Mouse (Mus musculus) liver, embryonic 11.5 days (tissue): ENCODE measurements around the gene Klf7. TPM values are rescaled to one million over a fixed set of nuclear protein-coding genes. Genes with fewer than 3 reads are reported as not detected.

Source experiments
- ATAC-seq: fragments of 200-750 bp; cut with Nextera tagmentation; replicated peaks from 2 replicates; pipeline ENCODE4 v1.8.0; 2017; ENCODE audit warnings: moderate number of reproducible peaks, mild to moderate bottlenecking, moderate TSS enrichment, moderate library complexity; ENCODE audit not compliant: low FRiP score
- DNase-seq: peaks from one replicate; pipeline ENCODE4 v3.0.0-alpha.2; 2017; ENCODE audit warnings: low spot score
- H3K27ac ChIP-seq: fragments of 300-500 bp; sonication (generic); 2 replicates; pipeline ENCODE4 v1.5.1; 2014; ENCODE audit warnings: mild to moderate bottlenecking, low read depth, low read length, control low read depth
- H3K27me3 ChIP-seq: fragments of 300-500 bp; sonication (generic); replicated peaks from 2 replicates; pipeline ENCODE4 v1.6.1; 2014; ENCODE audit warnings: low read length, mixed read lengths; ENCODE audit not compliant: control insufficient read depth, insufficient read depth
- H3K36me3 ChIP-seq: fragments of 300-500 bp; sonication (generic); 2 replicates; pipeline ENCODE4 v1.6.1; 2014; ENCODE audit warnings: mild to moderate bottlenecking, low read length, moderate library complexity, mixed read lengths; ENCODE audit not compliant: control insufficient read depth, insufficient read depth
- H3K4me1 ChIP-seq: fragments of 300-500 bp; sonication (generic); replicated peaks from 2 replicates; pipeline ENCODE4 v1.6.1; 2014; ENCODE audit warnings: low read length, mixed read lengths; ENCODE audit not compliant: control insufficient read depth, insufficient read depth
- H3K4me2 ChIP-seq: fragments of 300-500 bp; sonication (generic); 2 replicates; pipeline ENCODE4 v1.6.1; 2014; ENCODE audit warnings: mild to moderate bottlenecking, control low read depth, moderate library complexity
- H3K4me3 ChIP-seq: fragments of 300-500 bp; sonication (generic); 2 replicates; pipeline ENCODE4 v1.5.1; 2014; ENCODE audit warnings: low read depth, low read length, control low read depth
- H3K9ac ChIP-seq: fragments of 300-500 bp; sonication (generic); 2 replicates; pipeline ENCODE4 v1.6.1; 2014; ENCODE audit warnings: low read depth, low read length, control low read depth
- H3K9me3 ChIP-seq: fragments of 300-500 bp; sonication (generic); 2 replicates; pipeline ENCODE4 v1.6.1; 2016; ENCODE audit warnings: low read length, inconsistent platforms, mixed read lengths; ENCODE audit not compliant: control insufficient read depth
- WGBS: fragments of 180-500 bp; shearing (Covaris S2); extraction: QIAGEN DNeasy Blood & Tissue Kit; methylation state at CpG from one replicate; pipeline ENCODE4 v1.1.7; 2014; 5-methylcytosine and 5-hydroxymethylcytosine counted together
- polyA plus RNA-seq: library from polyadenylated mRNA; unstranded; fragments of >200 nt; fragmentation: Nextera tagmentation; extraction: Ambion mirVana; gene quantifications from 2 replicates; pipeline ENCODE4 v1.2.1, GENCODE M21; 2014

Gene Klf7
- 9.5 and 10.1 TPM in 2 replicates for polyA plus RNA-seq

- peak; percentile 94 for ATAC-seq
Measured at GRCm38 (mm10) chr1:64121559-64122465, at the start of gene Klf7. Gene Klf7, minus strand, starts transcription at chr1:64122282.

GRCm38 (mm10) chr1:64164526-64165062, 42.5 kb upstream of the Klf7 start:
- Histone ChIP-seq H3K27ac (no peak overlapping the region), H3K4me1 (no peaks in the 10 kb centered on the region), H3K36me3 (no peaks in the 10 kb centered on the region), H3K9me3 (no peaks in the 10 kb centered on the region), H3K4me3 (no peak overlapping the region), H3K4me2 (no peak overlapping the region), H3K9ac (no peak overlapping the region), H3K27me3 (no peaks in the 10 kb centered on the region)
- no peak for ATAC-seq
- WGBS, result 76% methylated on average over 5 of the region's 5 CpGs
- no peak for DNase-seq

More at GRCm38 (mm10) chr1:64121559-64122465, at the start of gene Klf7:
- Histone ChIP-seq H3K36me3 (no peaks in the 10 kb centered on the region), H3K4me3 (peak within 1 kb of the TSS; percentile 82), H3K27me3 (no peaks in the 10 kb centered on the region), H3K27ac (peak within 1 kb of the TSS; percentile 100), H3K9ac (peak within 1 kb of the TSS; percentile 98), H3K4me1 (peaks cover 26% of the 10 kb centered on the region), H3K4me2 (peak within 1 kb of the TSS; percentile 71), H3K9me3 (no peaks in the 10 kb centered on the region)
- WGBS, result under 1% methylated on average over 82 of the region's 82 CpGs
- peak; percentile 94 for DNase-seq

DNA sequence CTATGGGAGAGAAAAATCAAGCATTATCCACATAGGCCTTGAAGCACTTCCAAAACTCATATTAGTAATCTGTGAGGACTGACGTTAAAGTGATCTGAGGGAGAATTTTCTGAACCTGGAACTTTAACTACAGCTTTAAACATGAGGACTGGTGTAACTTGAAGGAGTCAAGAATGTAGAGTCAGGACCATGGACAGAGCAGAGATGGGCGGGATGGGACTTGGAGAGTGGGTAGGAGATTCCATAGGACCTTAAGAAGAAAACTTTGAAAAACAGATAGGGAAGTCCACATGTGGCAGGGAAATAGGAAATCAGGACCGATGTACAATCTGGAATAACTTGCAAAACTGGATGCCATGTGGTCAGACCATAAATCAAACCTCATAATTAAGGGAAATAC, 36.7 kb upstream of the Klf7 start:
- no peaks in the 10 kb centered on the region for H3K27me3 ChIP-seq
- no peaks in the 10 kb centered on the region for H3K36me3 ChIP-seq
- no peak overlapping the region for H3K27ac ChIP-seq
- no peak overlapping the region for H3K4me2 ChIP-seq
- H3K9ac ChIP-seq, result no peak overlapping the region
- WGBS, result 46% methylated on average over 3 of the region's 3 CpGs
- no peaks in the 10 kb centered on the region for H3K4me1 ChIP-seq
- ATAC-seq, result no peak
- H3K9me3 ChIP-seq, result no peaks in the 10 kb centered on the region
- no peak overlapping the region for H3K4me3 ChIP-seq
- DNase-seq, result no peak

- ATAC-seq (no peak), DNase-seq (no peak)
- H3K27me3 ChIP-seq, result no peaks in the 10 kb centered on the region
- H3K9me3 ChIP-seq, result no peaks in the 10 kb centered on the region
- 82% methylated on average over 3 of the region's 3 CpGs for WGBS
- no peak overlapping the region for H3K4me2 ChIP-seq
- H3K9ac ChIP-seq, result no peak overlapping the region
- no peak overlapping the region for H3K27ac ChIP-seq
- H3K4me1 ChIP-seq, result no peaks in the 10 kb centered on the region
- no peaks in the 10 kb centered on the region for H3K36me3 ChIP-seq
- H3K4me3 ChIP-seq, result no peak overlapping the region
Measured at GRCm38 (mm10) chr1:64149185-64149584, 27.1 kb upstream of the Klf7 start.

DNA sequence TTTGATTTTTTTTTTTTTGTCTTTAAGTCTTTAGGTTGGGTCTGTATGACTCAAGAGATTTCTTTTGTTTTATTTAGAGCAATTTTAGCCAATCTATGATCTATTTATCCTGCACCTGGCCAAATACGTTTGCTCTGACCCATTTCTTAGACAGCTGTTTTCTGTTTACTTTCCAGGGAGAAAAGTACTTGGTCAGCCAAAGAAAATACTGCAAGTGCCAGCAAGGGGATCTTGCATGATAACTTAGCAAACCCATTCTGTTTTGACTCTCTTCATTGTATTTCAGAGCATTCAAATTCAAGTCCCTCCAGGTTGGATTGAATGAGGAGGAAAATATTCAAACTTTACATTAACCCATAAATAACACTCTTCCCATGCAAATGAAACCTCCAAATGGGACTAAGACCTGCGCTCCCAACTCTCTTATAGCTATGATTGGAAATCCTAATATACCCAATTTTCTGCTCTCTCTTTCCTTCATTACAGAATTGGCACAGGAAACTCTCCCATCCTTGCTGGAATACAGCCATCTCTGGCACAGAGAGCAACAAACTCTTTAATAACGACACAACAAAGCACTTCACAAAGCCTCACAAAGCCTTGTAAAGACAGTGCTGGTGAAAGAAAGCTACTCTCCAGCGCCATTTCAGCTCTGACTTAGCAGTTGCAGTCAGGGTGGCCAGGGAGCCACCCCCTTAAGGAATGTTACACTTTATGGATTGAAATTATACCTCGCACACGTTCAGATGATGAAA, 20.8 kb upstream of the Klf7 start:
- ATAC-seq (no peak), DNase-seq (no peak)
- Histone ChIP-seq H3K9me3 (no peaks in the 10 kb centered on the region), H3K4me3 (no peak overlapping the region), H3K4me1 (no peaks in the 10 kb centered on the region), H3K36me3 (no peaks in the 10 kb centered on the region), H3K4me2 (no peak overlapping the region), H3K9ac (no peak overlapping the region), H3K27me3 (0 out of 2 replicates have a peak, but pooled peaks cover 3% of the 10 kb centered on the region), H3K27ac (no peak overlapping the region)
- WGBS, result 67% methylated on average over 6 of the region's 6 CpGs

GRCm38 (mm10) chr1:64134439-64134838, 12.4 kb upstream of the Klf7 start:
- DNase-seq (no peak), ATAC-seq (no peak)
- H3K9me3 ChIP-seq, result no peaks in the 10 kb centered on the region
- H3K9ac ChIP-seq, result no peak overlapping the region
- H3K36me3 ChIP-seq, result no peaks in the 10 kb centered on the region
- H3K27ac ChIP-seq, result no peak overlapping the region
- 50% methylated on average over 1 of the region's 1 CpGs for WGBS
- no peaks in the 10 kb centered on the region for H3K27me3 ChIP-seq
- H3K4me3 ChIP-seq, result no peak overlapping the region
- H3K4me2 ChIP-seq, result no peak overlapping the region
- H3K4me1 ChIP-seq, result no peaks in the 10 kb centered on the region

DNA sequence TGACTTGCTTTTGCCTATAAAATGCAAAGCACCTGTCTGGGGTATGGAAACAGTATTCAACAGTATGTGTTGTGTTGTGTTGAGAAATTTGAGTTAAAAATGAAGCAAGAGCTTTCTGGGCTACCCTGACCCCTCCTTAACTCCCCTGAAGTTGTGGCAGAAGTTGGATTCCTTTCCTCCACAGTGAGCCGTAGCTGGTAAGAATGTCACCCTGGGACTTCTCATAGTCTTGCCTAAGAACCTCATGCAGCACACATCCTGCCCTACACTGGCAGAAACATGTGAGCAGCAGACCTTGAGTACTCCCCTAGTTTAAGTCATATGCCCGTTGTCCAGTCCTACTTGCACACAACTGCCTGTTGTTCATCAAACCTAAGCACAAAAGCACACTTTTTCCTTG, 4.7 kb upstream of the Klf7 start:
- H3K4me1 ChIP-seq, result peaks cover 3% of the 10 kb centered on the region; the same call in 1 of the 2 replicates
- WGBS, result 69% methylated on average over 2 of the region's 2 CpGs
- no peak overlapping the region for H3K27ac ChIP-seq
- H3K9ac ChIP-seq, result no peak overlapping the region
- DNase-seq, result no peak
- no peak for ATAC-seq
- H3K4me2 ChIP-seq, result no peak overlapping the region
- no peaks in the 10 kb centered on the region for H3K9me3 ChIP-seq
- H3K36me3 ChIP-seq, result no peaks in the 10 kb centered on the region
- H3K4me3 ChIP-seq, result no peak overlapping the region
- no peaks in the 10 kb centered on the region for H3K27me3 ChIP-seq

DNA sequence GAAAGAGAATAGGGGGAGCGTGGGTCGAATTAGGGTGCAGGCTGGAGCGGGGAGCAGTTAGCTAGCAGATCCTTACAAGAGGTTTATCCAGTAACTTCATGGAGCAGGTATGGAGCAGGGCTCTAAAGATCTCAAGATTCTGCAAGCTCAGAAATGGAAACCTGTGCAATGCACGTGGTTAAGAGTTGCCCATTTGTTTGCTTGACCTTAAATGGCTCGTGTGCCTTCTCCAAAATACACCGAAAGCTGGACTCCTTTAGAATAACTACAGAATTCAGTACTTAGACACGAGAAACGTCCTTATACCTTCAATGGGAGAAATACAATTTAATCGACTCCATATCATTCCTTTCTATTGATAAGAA, 366 bp upstream of the Klf7 start:
- H3K9ac ChIP-seq, result peak overlapping the region; percentile 98
- peak overlapping the region; percentile 100 for H3K27ac ChIP-seq
- no peaks in the 10 kb centered on the region for H3K9me3 ChIP-seq
- ATAC-seq (peak; percentile 1; the same call in 1 of the 2 replicates), DNase-seq (no peak)
- 26% methylated on average over 9 of the region's 9 CpGs for WGBS
- no peaks in the 10 kb centered on the region for H3K27me3 ChIP-seq
- peak overlapping the region; percentile 71 for H3K4me2 ChIP-seq
- peak overlapping the region; percentile 82 for H3K4me3 ChIP-seq
- no peaks in the 10 kb centered on the region for H3K36me3 ChIP-seq
- peaks cover 26% of the 10 kb centered on the region for H3K4me1 ChIP-seq
